Mouse (Mus musculus): ENCODE measurements at regions not wholly inside any gene's neighbourhood (a gene's known extent, or its start where the extent isn't known, plus 50 kb on each side); places are given as distances from the start of the nearest gene placed in this dataset.

- no peak for ATAC-seq (ENCODE audit: insufficient read depth)
- no peak for DNase-seq (ENCODE audit: low read depth in 3 of 3, low spot score in 3 of 3)
- Histone ChIP-seq H3K36me3 (replicated peaks; ENCODE audit: control insufficient read depth, insufficient read depth, low read depth) (no peaks in the 10 kb centered on the region), H3K4me1 (replicated peaks; ENCODE audit: control insufficient read depth in 2 of 2, insufficient read depth in 2 of 2, low read length in 1 of 2) (peaks cover 0 to 5% of the 10 kb centered on the region in 2 experiments; a peak in 2 of 4 replicates), H3K27me3 (ENCODE audit: control insufficient read depth, insufficient read depth, low read length) (no peaks in the 10 kb centered on the region), H3K9ac (replicated peaks) (no peak overlapping the region), H3K4me2 (ENCODE audit: low read depth) (no peak overlapping the region), H3K4me3 (ENCODE audit: insufficient read depth in 1 of 2, low read depth in 2 of 2, low read length in 2 of 2) (no peak overlapping the region), H3K27ac (no peak overlapping the region), H3K9me3 (ENCODE audit: control insufficient read depth, low read length) (no peaks in the 10 kb centered on the region)
- TF ChIP-seq CTCF (IDR thresholded peaks at IDR 0.05; ENCODE audit: low read depth) (peak; percentile 59), EP300 (IDR thresholded peaks at IDR 0.05; ENCODE audit: low read depth) (no peak)
- WGBS (ENCODE audit: insufficient replicate concordance), result 9% methylated on average over 1 of the region's 1 CpGs
Observed at GRCm38 (mm10) chr2:148572165-148572564, 100.2 kb upstream of the Nxt1 start.

GRCm38 (mm10) chr2:148571616-148572015 is 100.8 kb upstream of the Nxt1 start:
- Histone ChIP-seq H3K4me2 (ENCODE audit: low read depth) (no peak overlapping the region), H3K4me3 (ENCODE audit: insufficient read depth in 1 of 2, low read depth in 2 of 2, low read length in 2 of 2) (no peak overlapping the region), H3K27ac (no peak overlapping the region), H3K27me3 (ENCODE audit: control insufficient read depth, insufficient read depth, low read length) (no peaks in the 10 kb centered on the region), H3K4me1 (replicated peaks; ENCODE audit: control insufficient read depth in 2 of 2, insufficient read depth in 2 of 2, low read length in 1 of 2) (peaks cover 0 to 5% of the 10 kb centered on the region in 2 experiments; a peak in 2 of 4 replicates), H3K9ac (replicated peaks) (no peak overlapping the region), H3K9me3 (ENCODE audit: control insufficient read depth, low read length) (no peaks in the 10 kb centered on the region), H3K36me3 (replicated peaks; ENCODE audit: control insufficient read depth, insufficient read depth, low read depth) (no peaks in the 10 kb centered on the region)
- ATAC-seq (ENCODE audit: insufficient read depth) (no peak), DNase-seq (ENCODE audit: low read depth in 3 of 3, low spot score in 3 of 3) (no peak)
- TF ChIP-seq CTCF (IDR thresholded peaks at IDR 0.05; ENCODE audit: low read depth), result no peak
- no peak for TF ChIP-seq EP300 (IDR thresholded peaks at IDR 0.05; ENCODE audit: low read depth)
- 68% methylated on average over 1 of the region's 1 CpGs for WGBS (ENCODE audit: insufficient replicate concordance)

- 68% methylated on average over 5 of the region's 5 CpGs for WGBS (ENCODE audit: insufficient replicate concordance)
- H3K9ac ChIP-seq (replicated peaks), result no peak overlapping the region
- H3K4me2 ChIP-seq (ENCODE audit: low read depth), result no peak overlapping the region
- no peak overlapping the region for H3K27ac ChIP-seq
- TF ChIP-seq CTCF (IDR thresholded peaks at IDR 0.05; ENCODE audit: low read depth) (no peak), EP300 (IDR thresholded peaks at IDR 0.05; ENCODE audit: low read depth) (no peak)
- no peaks in the 10 kb centered on the region for H3K36me3 ChIP-seq (replicated peaks; ENCODE audit: control insufficient read depth, insufficient read depth, low read depth)
- H3K9me3 ChIP-seq (ENCODE audit: control insufficient read depth, low read length), result no peaks in the 10 kb centered on the region
- no peak overlapping the region for H3K4me3 ChIP-seq (ENCODE audit: insufficient read depth in 1 of 2, low read depth in 2 of 2, low read length in 2 of 2)
- ATAC-seq (ENCODE audit: insufficient read depth) (no peak), DNase-seq (ENCODE audit: low read depth in 3 of 3, low spot score in 3 of 3) (no peak)
- H3K27me3 ChIP-seq (ENCODE audit: control insufficient read depth, insufficient read depth, low read length), result no peaks in the 10 kb centered on the region
- H3K4me1 ChIP-seq (replicated peaks; ENCODE audit: control insufficient read depth in 2 of 2, insufficient read depth in 2 of 2, low read length in 1 of 2), result peaks cover 0 to 5% of the 10 kb centered on the region in 2 experiments; a peak in 2 of 4 replicates
Observed at GRCm38 (mm10) chr2:148571018-148571417, 101.4 kb upstream of the Nxt1 start.

- Histone ChIP-seq H3K4me2 (ENCODE audit: low read depth) (no peak overlapping the region), H3K9ac (replicated peaks) (no peak overlapping the region), H3K27me3 (ENCODE audit: control insufficient read depth, insufficient read depth, low read length) (no peaks in the 10 kb centered on the region), H3K36me3 (replicated peaks; ENCODE audit: control insufficient read depth, insufficient read depth, low read depth) (no peaks in the 10 kb centered on the region), H3K4me3 (ENCODE audit: insufficient read depth in 1 of 2, low read depth in 2 of 2, low read length in 2 of 2) (no peak overlapping the region), H3K27ac (no peak overlapping the region), H3K4me1 (replicated peaks; ENCODE audit: control insufficient read depth in 2 of 2, insufficient read depth in 2 of 2, low read length in 1 of 2) (peaks cover 0 to 1% of the 10 kb centered on the region in 2 experiments; a peak in 2 of 4 replicates), H3K9me3 (ENCODE audit: control insufficient read depth, low read length) (no peaks in the 10 kb centered on the region)
- DNase-seq (ENCODE audit: low read depth in 3 of 3, low spot score in 3 of 3) (no peak), ATAC-seq (ENCODE audit: insufficient read depth) (no peak)
- TF ChIP-seq EP300 (IDR thresholded peaks at IDR 0.05; ENCODE audit: low read depth) (no peak), CTCF (IDR thresholded peaks at IDR 0.05; ENCODE audit: low read depth) (no peak)
- 16% methylated on average over 2 of the region's 2 CpGs for WGBS (ENCODE audit: insufficient replicate concordance)
Observed at GRCm38 (mm10) chr2:148567930-148568481, 104.4 kb upstream of the Nxt1 start.

- H3K36me3 ChIP-seq (replicated peaks; ENCODE audit: control insufficient read depth, insufficient read depth, low read depth), result no peaks in the 10 kb centered on the region
- no peak overlapping the region for H3K27ac ChIP-seq
- 11% methylated on average over 3 of the region's 3 CpGs for WGBS (ENCODE audit: insufficient replicate concordance)
- H3K9ac ChIP-seq (replicated peaks), result no peak overlapping the region
- TF ChIP-seq EP300 (IDR thresholded peaks at IDR 0.05; ENCODE audit: low read depth) (peak; percentile 28; the same call in 1 of the 2 replicates), CTCF (IDR thresholded peaks at IDR 0.05; ENCODE audit: low read depth) (no peak)
- no peak overlapping the region for H3K4me2 ChIP-seq (ENCODE audit: low read depth)
- peaks cover 0 to 5% of the 10 kb centered on the region in 2 experiments; a peak in 2 of 4 replicates for H3K4me1 ChIP-seq (replicated peaks; ENCODE audit: control insufficient read depth in 2 of 2, insufficient read depth in 2 of 2, low read length in 1 of 2)
- no peak overlapping the region for H3K4me3 ChIP-seq (ENCODE audit: insufficient read depth in 1 of 2, low read depth in 2 of 2, low read length in 2 of 2)
- H3K27me3 ChIP-seq (ENCODE audit: control insufficient read depth, insufficient read depth, low read length), result no peaks in the 10 kb centered on the region
- ATAC-seq (ENCODE audit: insufficient read depth), result no peak
- H3K9me3 ChIP-seq (ENCODE audit: control insufficient read depth, low read length), result no peaks in the 10 kb centered on the region
- no peak for DNase-seq (ENCODE audit: low read depth in 3 of 3, low spot score in 3 of 3)
Observed at GRCm38 (mm10) chr2:148563390-148563789, 109.0 kb upstream of the Nxt1 start.
